Mouse (Mus musculus) olfactory bulb, adult 2 months (tissue): ENCODE results near the gene Stxbp5l.

Experiments
- CTCF ChIP-seq: fragments of 200-500 bp; IDR thresholded peaks from 2 replicates; pipeline ENCODE4 v1.5.1; 2012; ENCODE audit warnings: low read depth, mild to moderate bottlenecking, low read length, moderate library complexity; ENCODE audit not compliant: insufficient read depth
- POLR2A ChIP-seq: fragments of 200-500 bp; IDR thresholded peaks from 2 replicates; pipeline ENCODE4 v1.6.1; 2012; ENCODE audit warnings: mild to moderate bottlenecking, low read depth, low read length, moderate library complexity; ENCODE audit not compliant: insufficient read depth

DNA sequence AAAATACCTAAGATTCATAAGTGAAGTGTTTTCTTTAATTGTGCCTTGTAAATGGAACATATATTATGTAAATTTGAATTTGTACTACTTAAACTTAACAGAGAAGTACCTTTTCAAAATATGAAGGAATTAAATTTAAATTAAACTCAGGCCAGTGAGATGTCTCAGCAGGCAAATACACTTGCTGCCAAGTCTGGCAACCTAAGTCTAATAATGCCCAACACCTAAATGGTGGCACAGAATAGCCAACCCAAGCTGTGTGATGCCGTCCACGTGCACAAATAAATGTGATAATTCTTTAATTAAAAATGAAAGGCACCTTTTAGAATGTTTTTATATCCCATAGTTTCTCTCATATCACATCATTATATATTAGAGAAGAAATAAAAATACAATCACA is 20.8 kb downstream of the Stxbp5l start:
- TF ChIP-seq POLR2A (no peak), CTCF (no peak)
